Mouse (Mus musculus): ENCODE data around the gene Mecp2. TPM values are rescaled to one million over a fixed set of nuclear protein-coding genes. Genes with fewer than 3 reads are reported as not detected.
"Not testable (repeated sequence)": the region's sequence is repeated elsewhere in the genome, so short reads cannot be mapped to it uniquely, and the experiment has no call there.

Gene Mecp2
- 10.7 and 10.9 TPM in 2 replicates for polyA plus RNA-seq (2015; fragmentation: Nextera tagmentation; extraction: Ambion mirVana)

- H3K4me2 ChIP-seq (replicated peaks); H3K4me3 ChIP-seq (replicated peaks); H3K27me3 ChIP-seq (replicated peaks); H3K27ac ChIP-seq; H3K9ac ChIP-seq; H3K36me3 ChIP-seq; H3K4me1 ChIP-seq (replicated peaks); H3K9me3 ChIP-seq; ATAC-seq: not testable (repeated sequence)
- WGBS, result 32% methylated on average over 1 of the region's 1 CpGs
Measured at GRCm38 (mm10) chrX:74135263-74135662, at the start of gene Mecp2. Mecp2 (minus strand) TSS chrX:74135363.

GRCm38 (mm10) chrX:74176959-74177358 is 41.8 kb upstream of the Mecp2 start, which contains the start of gene Tktl1:
Tktl1 (plus strand) TSS chrX:74177259.
- ATAC-seq, result no peak
- Histone ChIP-seq H3K4me2 (replicated peaks) (no peak within 1 kb of the TSS), H3K9me3 (no peaks in the 10 kb centered on the region), H3K27ac (no peak within 1 kb of the TSS), H3K36me3 (no peaks in the 10 kb centered on the region), H3K9ac (no peak within 1 kb of the TSS), H3K4me1 (replicated peaks) (no peaks in the 10 kb centered on the region), H3K4me3 (replicated peaks) (no peak within 1 kb of the TSS), H3K27me3 (replicated peaks) (no peaks in the 10 kb centered on the region)
- 90% methylated on average over 17 of the region's 17 CpGs for WGBS

DNA sequence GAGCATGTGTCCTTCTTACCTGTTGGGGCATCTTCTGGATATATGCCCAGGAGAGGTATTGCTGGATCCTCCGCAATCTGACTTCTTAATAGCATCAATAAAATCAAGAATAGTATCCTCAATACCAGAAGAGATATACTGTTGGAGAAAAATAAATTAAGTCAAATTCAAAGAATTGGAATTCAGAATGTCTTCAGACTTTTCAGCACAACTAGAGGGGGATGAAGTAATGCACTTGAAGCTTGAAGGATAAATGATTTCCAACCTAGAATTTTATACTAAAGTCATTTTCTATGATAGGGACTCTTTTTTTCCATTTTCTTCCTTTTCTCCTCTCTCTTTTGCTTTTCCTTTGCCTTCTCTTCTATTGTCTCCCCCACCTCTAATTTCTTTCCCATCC is 32.6 kb upstream of the Mecp2 start, which contains the start of gene Tex28:
TSS of gene Tex28 (minus strand) at position 101 of the 400 bp plus-strand sequence.
- no peak within 1 kb of the TSS for H3K27ac ChIP-seq
- H3K4me1 ChIP-seq (replicated peaks), result no peaks in the 10 kb centered on the region
- no peak within 1 kb of the TSS for H3K4me3 ChIP-seq (replicated peaks)
- 76% methylated on average over 1 of the region's 1 CpGs for WGBS
- H3K4me2 ChIP-seq (replicated peaks), result no peak within 1 kb of the TSS
- no peaks in the 10 kb centered on the region for H3K36me3 ChIP-seq
- H3K9me3 ChIP-seq, result no peaks in the 10 kb centered on the region
- H3K27me3 ChIP-seq (replicated peaks), result no peaks in the 10 kb centered on the region
- ATAC-seq, result no peak
- H3K9ac ChIP-seq, result no peak within 1 kb of the TSS

- no peak for ATAC-seq
- Histone ChIP-seq H3K9ac (no peak within 1 kb of the TSS), H3K27me3 (replicated peaks) (no peaks in the 10 kb centered on the region), H3K9me3 (no peaks in the 10 kb centered on the region), H3K36me3 (no peaks in the 10 kb centered on the region), H3K4me2 (replicated peaks) (no peak within 1 kb of the TSS), H3K4me3 (replicated peaks) (no peak within 1 kb of the TSS), H3K27ac (no peak within 1 kb of the TSS), H3K4me1 (replicated peaks) (no peaks in the 10 kb centered on the region)
Measured at GRCm38 (mm10) chrX:74127164-74127563, 8.0 kb downstream of the Mecp2 start, which contains the start of gene Opn1mw. Opn1mw (plus strand) TSS chrX:74127464.

DNA sequence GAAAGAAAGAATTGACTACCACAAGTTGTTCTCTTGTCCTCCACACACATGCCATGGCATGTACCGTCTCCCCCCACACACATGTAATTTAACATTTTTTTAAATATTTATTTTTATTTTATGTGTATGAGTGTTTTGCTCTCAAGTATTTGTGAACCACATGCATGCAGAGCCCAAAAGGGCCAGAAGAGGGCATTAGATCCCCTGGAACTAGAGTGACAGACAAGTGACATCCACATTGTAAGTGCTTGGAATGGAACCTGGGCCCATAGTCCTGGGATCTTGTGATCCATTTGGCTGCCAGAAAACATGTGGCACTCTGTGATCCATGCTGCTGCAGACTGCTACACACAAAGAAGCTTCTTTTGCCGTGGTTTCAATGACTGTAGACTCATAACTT is 10.2 kb downstream of the Mecp2 start:
- Histone ChIP-seq H3K4me1 (replicated peaks) (no peaks in the 10 kb centered on the region), H3K36me3 (no peaks in the 10 kb centered on the region), H3K9me3 (no peaks in the 10 kb centered on the region), H3K9ac (no peak overlapping the region), H3K4me2 (replicated peaks) (no peak overlapping the region), H3K4me3 (replicated peaks) (no peak overlapping the region), H3K27ac (no peak overlapping the region), H3K27me3 (replicated peaks) (no peaks in the 10 kb centered on the region)
- WGBS, result 55% methylated on average over 2 of the region's 2 CpGs
- no peak for ATAC-seq

DNA sequence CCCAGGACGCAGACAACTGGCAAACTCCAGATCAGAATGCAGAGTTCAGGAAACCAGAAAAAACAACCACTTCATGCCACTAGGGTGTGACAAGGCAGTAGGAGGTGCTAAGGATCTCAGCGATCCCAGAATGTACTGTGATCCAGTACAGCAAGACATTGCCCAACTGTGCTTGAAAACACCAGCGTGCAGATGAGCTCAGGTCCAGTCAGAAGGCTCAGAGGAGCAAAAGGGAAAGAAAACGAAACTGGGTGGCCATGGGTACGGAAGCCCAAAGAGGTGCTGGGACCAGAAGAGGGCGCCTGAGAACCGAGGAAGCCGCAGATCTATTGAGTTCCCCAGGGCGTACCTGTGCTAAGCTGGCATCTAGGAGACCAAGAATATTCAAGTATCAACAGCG is 19.7 kb downstream of the Mecp2 start:
- peak overlapping the region; percentile 51 for H3K4me2 ChIP-seq (replicated peaks)
- WGBS, result 24% methylated on average over 10 of the region's 10 CpGs
- no peaks in the 10 kb centered on the region for H3K9me3 ChIP-seq
- no peak overlapping the region for H3K27ac ChIP-seq
- H3K4me3 ChIP-seq (replicated peaks), result peak overlapping the region; percentile 24
- H3K36me3 ChIP-seq, result no peaks in the 10 kb centered on the region
- H3K9ac ChIP-seq, result no peak overlapping the region
- ATAC-seq, result peak; percentile 85
- no peaks in the 10 kb centered on the region for H3K4me1 ChIP-seq (replicated peaks)
- no peaks in the 10 kb centered on the region for H3K27me3 ChIP-seq (replicated peaks)

DNA sequence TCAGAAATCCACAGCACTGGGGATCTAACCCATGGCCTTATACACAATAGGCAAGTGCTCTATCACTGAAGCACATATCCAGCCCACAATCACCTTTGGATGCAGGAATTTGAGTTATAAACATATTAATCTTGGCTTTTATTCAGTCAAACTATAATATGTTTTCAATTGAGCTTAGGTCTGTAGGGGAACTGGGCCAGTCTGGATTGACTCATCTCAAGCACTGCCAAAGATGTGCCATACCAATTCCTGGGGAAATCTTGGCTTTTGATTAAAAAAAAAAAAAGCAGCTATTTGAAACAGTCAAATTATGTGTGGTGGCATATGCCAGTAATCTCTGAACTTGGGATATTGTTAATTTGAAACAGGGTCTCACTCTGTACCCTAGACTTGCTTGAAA is 21.1 kb downstream of the Mecp2 start:
- no peak overlapping the region for H3K4me2 ChIP-seq (replicated peaks)
- H3K4me3 ChIP-seq (replicated peaks), result no peak overlapping the region
- no peak overlapping the region for H3K9ac ChIP-seq
- H3K27me3 ChIP-seq (replicated peaks), result no peaks in the 10 kb centered on the region
- ATAC-seq, result no peak
- no peaks in the 10 kb centered on the region for H3K9me3 ChIP-seq
- no peaks in the 10 kb centered on the region for H3K4me1 ChIP-seq (replicated peaks)
- no peaks in the 10 kb centered on the region for H3K36me3 ChIP-seq
- H3K27ac ChIP-seq, result no peak overlapping the region

DNA sequence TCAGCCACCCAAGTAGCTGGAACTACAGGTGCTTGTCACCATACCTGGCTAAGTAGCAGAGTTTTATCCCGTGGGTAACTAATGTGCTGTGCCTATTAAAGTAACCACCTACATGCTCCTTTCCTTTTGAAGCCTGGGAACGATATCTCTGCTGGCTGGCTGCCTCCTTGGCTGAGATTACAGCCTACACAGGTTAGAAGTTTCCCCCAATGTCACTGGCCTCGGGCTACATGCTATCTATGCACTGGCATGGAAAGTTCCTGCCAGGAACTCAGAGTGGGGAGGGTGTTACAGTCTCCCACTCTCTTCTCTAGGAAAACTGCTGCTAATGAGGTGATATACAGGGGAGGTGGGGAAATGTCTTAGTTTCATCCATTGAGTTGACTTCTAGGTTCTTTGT is 26.4 kb downstream of the Mecp2 start:
- H3K4me1 ChIP-seq (replicated peaks), result no peaks in the 10 kb centered on the region
- no peak overlapping the region for H3K4me2 ChIP-seq (replicated peaks)
- H3K27ac ChIP-seq, result no peak overlapping the region
- no peak overlapping the region for H3K9ac ChIP-seq
- WGBS, result 56% methylated on average over 3 of the region's 3 CpGs
- no peaks in the 10 kb centered on the region for H3K9me3 ChIP-seq
- no peak overlapping the region for H3K4me3 ChIP-seq (replicated peaks)
- H3K36me3 ChIP-seq, result no peaks in the 10 kb centered on the region
- H3K27me3 ChIP-seq (replicated peaks), result 0 out of 2 replicates have a peak, but pooled peaks cover 3% of the 10 kb centered on the region
- ATAC-seq, result no peak

DNA sequence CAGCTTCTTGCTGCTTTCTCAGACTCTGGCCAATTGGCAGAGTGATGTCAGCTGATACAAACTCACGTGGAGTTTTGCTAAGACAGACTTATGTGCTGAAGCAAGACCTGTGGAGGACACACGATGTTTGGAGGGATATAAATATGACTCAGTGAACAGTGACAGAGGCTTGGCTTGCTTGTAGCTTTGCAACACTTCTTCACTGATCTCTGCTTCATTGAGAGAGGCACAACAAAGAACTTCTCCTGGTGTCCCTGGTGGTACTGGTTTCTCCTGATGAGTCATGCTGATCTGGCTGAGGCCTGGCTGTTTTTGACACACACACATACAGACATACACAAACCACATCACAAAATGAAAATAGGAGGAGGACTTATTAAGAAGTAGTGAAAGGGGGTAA is 29.2 kb downstream of the Mecp2 start:
- no peak overlapping the region for H3K9ac ChIP-seq
- H3K4me2 ChIP-seq (replicated peaks), result no peak overlapping the region
- no peak overlapping the region for H3K27ac ChIP-seq
- no peaks in the 10 kb centered on the region for H3K9me3 ChIP-seq
- H3K27me3 ChIP-seq (replicated peaks), result 0 out of 2 replicates have a peak, but pooled peaks cover 3% of the 10 kb centered on the region
- H3K4me3 ChIP-seq (replicated peaks), result no peak overlapping the region
- ATAC-seq, result no peak
- H3K36me3 ChIP-seq, result no peaks in the 10 kb centered on the region
- H3K4me1 ChIP-seq (replicated peaks), result no peaks in the 10 kb centered on the region
- 40% methylated on average over 2 of the region's 2 CpGs for WGBS

DNA sequence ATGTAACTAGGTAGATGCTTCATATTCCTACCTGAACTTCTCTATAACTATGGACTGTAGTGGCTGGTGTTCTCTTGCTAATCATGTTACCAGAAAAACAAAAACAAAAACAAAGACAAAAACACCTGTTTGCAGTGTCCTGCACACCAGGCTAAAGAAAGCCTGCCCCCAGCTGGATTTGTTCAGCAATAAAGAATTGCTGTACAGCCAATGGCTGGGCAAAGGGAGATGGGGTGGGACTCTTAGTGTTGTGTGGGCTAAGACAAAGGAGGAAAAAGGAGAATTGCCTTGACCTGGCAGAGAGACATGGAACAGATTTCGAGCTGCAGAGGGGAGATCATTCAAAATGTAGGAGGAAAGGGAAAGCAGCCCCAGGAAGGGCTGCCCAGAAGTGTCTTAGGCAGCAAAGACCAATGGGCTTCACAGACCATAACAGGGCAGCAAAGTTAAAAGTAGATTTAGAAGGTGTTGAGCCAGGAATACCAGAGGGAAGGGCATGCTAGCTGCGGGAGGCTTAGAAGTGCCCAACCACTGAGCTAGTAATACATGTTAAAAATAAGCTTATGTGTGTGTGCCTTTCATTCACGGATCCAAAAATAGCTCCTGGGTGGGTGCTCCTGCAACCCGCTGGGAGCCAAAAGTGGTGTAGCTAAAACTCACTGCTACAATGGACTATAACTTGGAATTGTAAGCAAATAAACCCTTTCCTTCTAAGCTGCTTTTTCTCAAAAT is 31.5 kb downstream of the Mecp2 start:
- no peaks in the 10 kb centered on the region for H3K4me1 ChIP-seq (replicated peaks)
- no peak overlapping the region for H3K27ac ChIP-seq
- no peak overlapping the region for H3K4me2 ChIP-seq (replicated peaks)
- H3K27me3 ChIP-seq (replicated peaks), result no peaks in the 10 kb centered on the region
- no peaks in the 10 kb centered on the region for H3K36me3 ChIP-seq
- no peak overlapping the region for H3K4me3 ChIP-seq (replicated peaks)
- WGBS, result 62% methylated on average over 4 of the region's 4 CpGs
- H3K9ac ChIP-seq, result no peak overlapping the region
- ATAC-seq, result no peak
- no peaks in the 10 kb centered on the region for H3K9me3 ChIP-seq

DNA sequence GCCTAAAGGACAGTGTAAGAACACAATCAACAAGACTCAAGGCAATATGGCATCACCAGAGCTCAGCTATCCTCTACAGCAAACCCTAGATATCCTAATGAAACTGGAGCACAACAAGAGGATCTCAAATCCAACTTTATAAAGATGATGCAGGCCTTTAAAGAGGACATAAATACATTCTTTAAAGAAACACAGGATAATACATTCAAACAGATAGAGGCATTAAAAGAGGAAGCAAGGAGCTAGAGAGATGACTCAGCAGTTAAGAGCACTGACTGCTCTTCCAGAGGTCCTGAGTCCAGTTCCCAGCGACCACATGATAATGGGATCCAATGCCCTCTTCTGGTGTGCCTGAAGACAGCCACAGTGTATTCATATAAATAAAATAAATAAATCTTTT is 40.0 kb downstream of the Mecp2 start:
- Histone ChIP-seq H3K4me2 (replicated peaks) (no peak overlapping the region), H3K4me1 (replicated peaks) (no peaks in the 10 kb centered on the region), H3K27ac (no peak overlapping the region), H3K9ac (no peak overlapping the region), H3K36me3 (no peaks in the 10 kb centered on the region), H3K27me3 (replicated peaks) (no peaks in the 10 kb centered on the region), H3K9me3 (no peaks in the 10 kb centered on the region), H3K4me3 (replicated peaks) (no peak overlapping the region)
- WGBS, result 64% methylated on average over 1 of the region's 1 CpGs
- no peak for ATAC-seq

DNA sequence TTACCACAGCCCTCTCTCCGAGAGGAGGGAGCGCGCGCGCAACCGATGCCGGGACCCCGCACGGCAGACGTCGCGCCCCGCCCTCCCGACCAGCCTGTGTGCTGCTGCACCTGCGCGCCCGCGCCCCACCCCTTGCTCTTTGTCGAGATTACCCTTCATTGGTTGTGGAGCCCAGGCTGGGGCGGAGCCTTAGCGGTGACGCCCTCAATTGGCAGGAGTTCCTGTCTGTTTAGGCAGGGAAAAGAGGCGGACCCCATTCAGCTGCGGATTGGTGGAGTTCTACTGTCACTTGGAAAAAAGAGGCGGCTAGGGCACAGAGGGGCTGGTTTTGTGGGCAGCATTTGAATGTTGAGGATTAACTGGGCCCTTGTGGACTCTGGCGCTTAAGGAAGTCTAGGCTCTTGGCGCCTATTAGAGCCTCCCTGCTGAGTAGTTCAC is 49.5 kb downstream of the Mecp2 start:
- Histone ChIP-seq H3K36me3 (no peaks in the 10 kb centered on the region), H3K27me3 (replicated peaks) (no peaks in the 10 kb centered on the region), H3K27ac (peak overlapping the region; percentile 89), H3K4me1 (replicated peaks) (no peaks in the 10 kb centered on the region), H3K9ac (peak overlapping the region; percentile 67), H3K9me3 (no peaks in the 10 kb centered on the region), H3K4me3 (replicated peaks) (peak overlapping the region; percentile 57), H3K4me2 (replicated peaks) (peak overlapping the region; percentile 48)
- WGBS, result 11% methylated on average over 23 of the region's 27 CpGs
- peak; percentile 100 for ATAC-seq

GRCm38 (mm10) chrX:74084946-74085498 is 50.1 kb downstream of the Mecp2 start:
- peak overlapping the region; percentile 67 for H3K9ac ChIP-seq
- H3K4me2 ChIP-seq (replicated peaks), result peak overlapping the region; percentile 49
- ATAC-seq, result peak; percentile 76
- H3K27me3 ChIP-seq (replicated peaks), result no peaks in the 10 kb centered on the region
- no peaks in the 10 kb centered on the region for H3K36me3 ChIP-seq
- H3K9me3 ChIP-seq, result no peaks in the 10 kb centered on the region
- peak overlapping the region; percentile 89 for H3K27ac ChIP-seq
- WGBS, result 30% methylated on average over 30 of the region's 56 CpGs
- no peaks in the 10 kb centered on the region for H3K4me1 ChIP-seq (replicated peaks)
- peak overlapping the region; percentile 57 for H3K4me3 ChIP-seq (replicated peaks)
